Mouse (Mus musculus) stomach, postnatal 0 days (tissue): ENCODE data around the gene Pnkp.

Source experiments
- CTCF ChIP-seq: IDR thresholded peaks from 2 replicates; pipeline ENCODE4 v1.5.1; 2016; ENCODE audit warnings: antibody characterized with exemption, low read depth, mild to moderate bottlenecking, moderate library complexity
- EP300 ChIP-seq: optimal IDR thresholded peaks from 2 replicates; pipeline ENCODE3; 2016; ENCODE audit warnings: antibody characterized with exemption

- TF ChIP-seq CTCF = no peak
- no peak for TF ChIP-seq EP300
Measured at GRCm38 (mm10) chr7:44853596-44854355, 3.2 kb upstream of the Pnkp start.
